Mouse (Mus musculus): Measurements from ENCODE around the gene Zfp422.
A peak's percentile ranks its signal among the peaks of the same experiment; 100 is the strongest.
"Not testable (repeated sequence)": the region's sequence is repeated elsewhere in the genome, so short reads cannot be mapped to it uniquely, and the experiment has no call there.

Gene Zfp422

DNA sequence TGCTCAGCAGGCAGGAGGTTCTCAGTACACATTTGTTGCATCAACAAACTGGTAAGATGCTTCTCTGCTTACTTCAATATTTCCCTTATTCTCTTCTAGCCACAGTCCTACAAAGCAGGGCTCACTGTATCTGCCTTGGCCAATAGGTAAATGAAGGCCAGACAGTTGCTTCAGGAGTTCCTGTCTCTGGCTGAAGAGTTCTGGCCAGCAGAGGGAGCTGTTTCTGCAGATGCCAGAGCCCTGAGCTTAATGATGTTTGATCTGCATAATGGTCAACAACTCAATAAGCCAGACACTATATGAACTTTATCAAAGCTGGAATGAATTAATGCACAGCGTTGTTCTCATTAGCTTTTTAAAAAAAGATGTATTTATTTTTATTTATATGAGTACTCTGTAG, 3.3 kb upstream of the Zfp422 start:
- Histone ChIP-seq H3K27me3 (ENCODE audit: insufficient read depth, low read length) (peaks cover 5% of the 10 kb centered on the region; the same call in 1 of the 2 replicates), H3K36me3 (ENCODE audit: insufficient read depth, low read length) (no peaks in the 10 kb centered on the region), H3K4me3 (replicated peaks; ENCODE audit: low read length) (no peak overlapping the region), H3K4me1 (replicated peaks; ENCODE audit: low read depth, low read length) (peaks cover 20% of the 10 kb centered on the region), H3K9me3 (ENCODE audit: low read length) (no peaks in the 10 kb centered on the region)
- TF ChIP-seq CTCF (conservative IDR thresholded peaks at IDR 0.05; ENCODE audit: low read length) (peak; percentile 88), POU5F1 (IDR thresholded peaks at IDR 0.05; ENCODE audit: borderline replicate concordance, low read length) (no peak), NANOG (IDR thresholded peaks at IDR 0.05; ENCODE audit: borderline replicate concordance, low read length) (no peak)

DNA sequence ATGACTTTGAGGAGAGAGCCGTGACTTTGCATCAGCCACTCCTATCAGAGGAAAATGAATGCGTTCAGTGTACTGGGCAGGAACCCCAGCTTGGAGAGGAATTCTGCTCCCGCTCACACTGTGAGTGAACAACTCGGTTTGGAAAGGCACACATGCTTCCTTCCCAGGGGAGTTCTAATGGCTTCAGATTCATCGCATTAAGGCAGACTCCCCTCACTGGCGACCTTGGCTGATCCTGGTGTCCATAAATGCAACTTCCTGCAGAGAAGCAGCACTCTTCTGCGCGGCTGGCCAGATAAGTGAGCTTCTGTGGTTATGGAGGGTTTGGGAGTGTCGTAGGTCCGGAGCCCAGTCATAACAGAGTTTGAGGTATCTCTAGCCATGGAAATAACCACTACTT, 967 bp upstream of the Zfp422 start:
- Histone ChIP-seq H3K27me3 (ENCODE audit: insufficient read depth, low read length) (peaks cover 5% of the 10 kb centered on the region; the same call in 1 of the 2 replicates), H3K4me1 (replicated peaks; ENCODE audit: low read depth, low read length) (peaks cover 24% of the 10 kb centered on the region), H3K4me3 (replicated peaks; ENCODE audit: low read length) (no peak overlapping the region), H3K9me3 (ENCODE audit: low read length) (no peaks in the 10 kb centered on the region), H3K36me3 (ENCODE audit: insufficient read depth, low read length) (peaks cover 12% of the 10 kb centered on the region)
- TF ChIP-seq POU5F1 (IDR thresholded peaks at IDR 0.05; ENCODE audit: borderline replicate concordance, low read length) = no peak
- no peak for TF ChIP-seq CTCF (conservative IDR thresholded peaks at IDR 0.05; ENCODE audit: low read length)
- no peak for TF ChIP-seq NANOG (IDR thresholded peaks at IDR 0.05; ENCODE audit: borderline replicate concordance, low read length)

DNA sequence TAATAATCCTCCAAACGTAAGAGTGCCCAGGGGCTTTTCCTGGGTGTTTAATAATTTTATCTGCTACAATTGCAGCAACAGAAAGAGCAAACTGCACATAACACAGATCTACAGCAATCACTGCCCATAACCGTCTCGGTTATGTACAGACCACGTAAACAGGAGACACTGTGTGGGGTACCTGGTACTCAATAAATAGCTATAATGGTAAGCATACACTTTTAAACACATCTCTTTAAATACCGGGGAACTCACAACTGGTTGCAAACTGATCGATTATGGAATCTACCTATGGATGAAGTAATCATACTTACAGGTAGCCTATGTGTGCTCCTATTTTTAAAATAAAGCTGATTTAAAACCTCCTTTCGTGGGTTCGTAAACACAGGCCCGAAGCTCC, 704 bp downstream of the Zfp422 start:
- Histone ChIP-seq H3K9me3 (ENCODE audit: low read length) (no peaks in the 10 kb centered on the region), H3K4me1 (replicated peaks; ENCODE audit: low read depth, low read length) (peaks cover 24% of the 10 kb centered on the region), H3K4me3 (replicated peaks; ENCODE audit: low read length) (peak overlapping the region; percentile 83), H3K36me3 (ENCODE audit: insufficient read depth, low read length) (peaks cover 17% of the 10 kb centered on the region), H3K27me3 (ENCODE audit: insufficient read depth, low read length) (peaks cover 5% of the 10 kb centered on the region; the same call in 1 of the 2 replicates)
- no peak for TF ChIP-seq POU5F1 (IDR thresholded peaks at IDR 0.05; ENCODE audit: borderline replicate concordance, low read length)
- no peak for TF ChIP-seq CTCF (conservative IDR thresholded peaks at IDR 0.05; ENCODE audit: low read length)
- TF ChIP-seq NANOG (IDR thresholded peaks at IDR 0.05; ENCODE audit: borderline replicate concordance, low read length) = no peak

DNA sequence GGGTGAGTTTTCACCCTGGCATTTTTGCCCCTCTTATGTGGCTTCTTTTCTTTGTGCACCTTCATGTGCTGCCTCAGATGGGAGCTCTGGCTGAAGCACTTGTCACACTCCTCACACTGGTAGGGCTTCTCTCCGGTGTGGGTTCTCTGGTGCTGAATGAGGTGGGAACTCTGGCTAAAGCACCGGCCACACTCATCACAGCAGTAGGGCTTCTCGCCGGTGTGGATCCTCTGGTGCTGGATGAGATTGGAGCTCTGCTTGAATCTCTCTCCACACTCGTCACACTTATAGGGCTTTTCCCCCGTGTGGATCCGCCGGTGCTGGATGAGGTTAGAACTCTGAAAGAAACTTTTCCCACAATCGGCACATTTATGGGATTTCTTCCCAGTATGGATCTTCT, 2.4 kb downstream of the Zfp422 start:
- H3K27me3 ChIP-seq (ENCODE audit: insufficient read depth, low read length); H3K4me3 ChIP-seq (replicated peaks; ENCODE audit: low read length); H3K9me3 ChIP-seq (ENCODE audit: low read length): not testable (repeated sequence)
- Histone ChIP-seq H3K4me1 (replicated peaks; ENCODE audit: low read depth, low read length) (peaks cover 24% of the 10 kb centered on the region), H3K36me3 (ENCODE audit: insufficient read depth, low read length) (peaks cover 17% of the 10 kb centered on the region)

DNA sequence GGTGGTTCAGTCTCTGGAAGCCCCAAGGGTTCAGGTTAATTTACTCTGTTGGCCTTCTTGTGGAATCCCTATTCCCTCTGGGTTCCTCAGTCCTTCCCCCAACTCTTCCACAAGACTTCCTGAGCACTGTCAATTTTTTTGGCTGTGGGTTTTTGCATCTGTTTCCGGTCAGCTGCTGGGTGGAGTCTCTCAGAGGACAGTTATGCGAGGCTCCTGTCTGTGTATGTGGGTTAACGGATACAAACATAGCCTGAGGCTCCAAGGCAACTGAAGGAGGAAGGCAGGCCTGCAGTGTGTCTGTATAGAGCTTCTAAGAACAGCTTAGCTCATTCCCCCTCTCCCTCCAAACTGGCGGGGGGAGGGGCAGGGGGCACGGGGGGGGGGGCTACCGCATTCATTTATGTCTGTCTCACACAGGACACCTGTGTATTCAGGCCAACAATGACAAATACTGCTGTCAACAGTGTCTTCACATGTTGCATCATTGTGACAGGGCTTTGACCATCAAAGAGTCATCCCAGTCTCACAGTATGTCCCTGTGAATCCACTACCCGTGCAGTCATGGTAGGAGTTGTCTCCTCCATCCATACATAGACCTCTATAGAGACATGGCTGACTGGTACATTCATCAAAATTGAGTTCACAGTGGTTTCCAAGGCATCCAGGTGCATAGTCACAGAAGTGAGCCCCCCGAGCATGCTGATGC, 7.3 kb downstream of the Zfp422 start:
- Histone ChIP-seq H3K27me3 (ENCODE audit: insufficient read depth, low read length) (no peaks in the 10 kb centered on the region), H3K4me3 (replicated peaks; ENCODE audit: low read length) (no peak overlapping the region), H3K36me3 (ENCODE audit: insufficient read depth, low read length) (peaks cover 15% of the 10 kb centered on the region), H3K9me3 (ENCODE audit: low read length) (no peaks in the 10 kb centered on the region), H3K4me1 (replicated peaks; ENCODE audit: low read depth, low read length) (0 out of 2 replicates have a peak, but pooled peaks cover 3% of the 10 kb centered on the region)
- no peak for TF ChIP-seq POU5F1 (IDR thresholded peaks at IDR 0.05; ENCODE audit: borderline replicate concordance, low read length)
- no peak for TF ChIP-seq NANOG (IDR thresholded peaks at IDR 0.05; ENCODE audit: borderline replicate concordance, low read length)
- TF ChIP-seq CTCF (conservative IDR thresholded peaks at IDR 0.05; ENCODE audit: low read length) = no peak

DNA sequence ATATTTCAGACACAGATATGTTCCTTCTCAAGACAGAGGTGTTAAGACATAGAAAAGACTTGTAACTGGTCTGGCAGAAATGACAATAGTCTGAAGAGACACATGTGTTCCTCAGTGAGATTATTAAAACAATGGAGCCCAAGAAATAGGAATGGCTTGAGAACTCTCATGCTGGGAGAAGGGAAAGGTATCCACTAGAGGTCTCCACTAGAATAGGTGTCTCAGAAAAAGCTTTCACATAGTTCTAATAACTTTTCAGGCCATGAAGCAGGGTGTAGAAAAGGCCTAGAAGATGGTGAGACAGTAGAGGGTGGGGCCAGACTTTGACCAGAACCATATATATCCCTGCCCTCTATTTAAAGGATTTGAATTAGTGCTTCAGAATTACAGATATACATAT, 10.7 kb downstream of the Zfp422 start:
- Histone ChIP-seq H3K9me3 (ENCODE audit: low read length) (no peaks in the 10 kb centered on the region), H3K27me3 (ENCODE audit: insufficient read depth, low read length) (peaks cover 8% of the 10 kb centered on the region; the same call in 1 of the 2 replicates), H3K36me3 (ENCODE audit: insufficient read depth, low read length) (no peaks in the 10 kb centered on the region), H3K4me1 (replicated peaks; ENCODE audit: low read depth, low read length) (0 out of 2 replicates have a peak, but pooled peaks cover 3% of the 10 kb centered on the region), H3K4me3 (replicated peaks; ENCODE audit: low read length) (no peak overlapping the region)
- TF ChIP-seq NANOG (IDR thresholded peaks at IDR 0.05; ENCODE audit: borderline replicate concordance, low read length) (no peak), POU5F1 (IDR thresholded peaks at IDR 0.05; ENCODE audit: borderline replicate concordance, low read length) (no peak), CTCF (conservative IDR thresholded peaks at IDR 0.05; ENCODE audit: low read length) (no peak; the same call in 1 of the 2 replicates)

DNA sequence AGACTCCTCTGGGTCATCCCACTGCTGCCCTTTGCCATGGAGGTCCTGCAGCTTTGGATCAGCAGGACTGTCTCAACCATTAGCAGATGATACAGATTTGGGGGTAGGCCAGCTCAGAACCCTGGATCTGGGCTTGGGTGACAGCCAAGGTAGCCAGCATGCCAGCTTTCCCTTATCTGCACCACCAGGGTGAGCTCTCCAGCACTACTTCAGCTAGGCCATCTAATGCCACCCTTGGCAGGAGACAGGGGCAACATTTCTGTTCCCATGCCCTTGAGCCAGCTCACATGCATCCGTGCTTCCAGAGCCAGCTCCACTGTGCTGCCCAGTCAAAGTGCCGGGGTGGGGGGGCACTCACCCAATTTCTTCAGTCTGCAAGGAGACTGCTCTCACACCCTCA, 13.1 kb downstream of the Zfp422 start:
- H3K27me3 ChIP-seq (ENCODE audit: insufficient read depth, low read length) = peaks cover 8% of the 10 kb centered on the region; the same call in 1 of the 2 replicates
- H3K4me3 ChIP-seq (replicated peaks; ENCODE audit: low read length) = no peak overlapping the region
- no peaks in the 10 kb centered on the region for H3K4me1 ChIP-seq (replicated peaks; ENCODE audit: low read depth, low read length)
- TF ChIP-seq NANOG (IDR thresholded peaks at IDR 0.05; ENCODE audit: borderline replicate concordance, low read length) (no peak), CTCF (conservative IDR thresholded peaks at IDR 0.05; ENCODE audit: low read length) (no peak), POU5F1 (IDR thresholded peaks at IDR 0.05; ENCODE audit: borderline replicate concordance, low read length) (no peak)
- H3K9me3 ChIP-seq (ENCODE audit: low read length) = no peaks in the 10 kb centered on the region
- no peaks in the 10 kb centered on the region for H3K36me3 ChIP-seq (ENCODE audit: insufficient read depth, low read length)

DNA sequence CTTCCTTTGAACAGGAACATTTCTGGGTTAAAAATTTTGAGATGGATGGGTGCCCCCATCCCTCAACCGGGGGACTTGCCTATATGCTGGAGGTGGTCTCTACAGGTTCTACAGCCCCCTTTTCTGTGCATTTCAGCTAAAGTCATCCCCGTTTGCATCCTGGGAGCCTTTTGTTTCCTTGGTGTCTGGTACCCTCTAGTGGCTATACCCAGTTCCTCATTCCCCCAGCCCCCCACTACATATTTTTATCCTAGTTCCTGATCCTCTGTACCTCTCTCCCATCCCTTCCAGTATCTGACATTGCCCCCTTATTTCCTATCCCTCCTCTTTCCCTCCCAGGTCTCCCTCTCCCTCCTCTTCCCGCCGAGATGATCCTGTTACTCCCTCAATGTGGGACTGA, 21.6 kb downstream of the Zfp422 start:
- Histone ChIP-seq H3K27me3 (ENCODE audit: insufficient read depth, low read length) (no peaks in the 10 kb centered on the region), H3K9me3 (ENCODE audit: low read length) (no peaks in the 10 kb centered on the region), H3K36me3 (ENCODE audit: insufficient read depth, low read length) (no peaks in the 10 kb centered on the region), H3K4me3 (replicated peaks; ENCODE audit: low read length) (no peak overlapping the region), H3K4me1 (replicated peaks; ENCODE audit: low read depth, low read length) (no peaks in the 10 kb centered on the region)
- TF ChIP-seq CTCF (conservative IDR thresholded peaks at IDR 0.05; ENCODE audit: low read length) = peak; percentile 25; the same call in 1 of the 2 replicates
- no peak for TF ChIP-seq NANOG (IDR thresholded peaks at IDR 0.05; ENCODE audit: borderline replicate concordance, low read length)
- no peak for TF ChIP-seq POU5F1 (IDR thresholded peaks at IDR 0.05; ENCODE audit: borderline replicate concordance, low read length)

DNA sequence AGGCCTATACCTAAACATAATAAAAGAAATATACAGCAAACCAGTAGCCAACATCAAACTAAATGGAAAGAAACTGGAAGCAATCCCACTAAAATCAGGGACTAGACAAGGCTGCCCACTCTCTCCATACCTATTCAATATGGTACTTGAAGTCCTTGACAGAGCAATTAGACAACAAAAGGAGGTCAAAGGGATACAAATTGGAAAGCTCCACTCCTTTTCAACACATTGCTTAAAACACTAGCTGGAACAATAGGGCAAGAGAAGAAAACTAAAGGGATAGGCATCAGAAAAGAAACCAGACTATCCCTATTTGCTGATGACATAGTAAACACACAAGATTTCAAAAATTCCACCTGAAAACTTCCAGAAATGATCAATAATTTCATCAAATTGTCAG, 27.8 kb downstream of the Zfp422 start:
- H3K9me3 ChIP-seq (ENCODE audit: low read length); H3K36me3 ChIP-seq (ENCODE audit: insufficient read depth, low read length); H3K4me1 ChIP-seq (replicated peaks; ENCODE audit: low read depth, low read length); H3K27me3 ChIP-seq (ENCODE audit: insufficient read depth, low read length); H3K4me3 ChIP-seq (replicated peaks; ENCODE audit: low read length): not testable (repeated sequence)
- TF ChIP-seq NANOG (IDR thresholded peaks at IDR 0.05; ENCODE audit: borderline replicate concordance, low read length) = peak; percentile 91

Measured in E14TG2a.4 (cell line).